Mouse (Mus musculus): Measurements from ENCODE around the gene Fut4. TPM values are rescaled to one million over a fixed set of nuclear protein-coding genes. Genes with fewer than 3 reads are reported as not detected.

Gene Fut4
- polyA plus RNA-seq, 1 experiment from 2014 or later: 1.9 TPM

GRCm38 (mm10) chr9:14764765-14765164 is 12.6 kb upstream of the Fut4 start:
- ATAC-seq (replicated peaks; ENCODE audit: low FRiP score) (no peak; the same call in 1 of the 2 replicates), DNase-seq (ENCODE audit: low spot score) (peak; percentile 64)
- Histone ChIP-seq H3K9me3 (ENCODE audit: control insufficient read depth, low read length) (no peaks in the 10 kb centered on the region), H3K4me1 (replicated peaks; ENCODE audit: control insufficient read depth, insufficient read depth, low read length) (no peaks in the 10 kb centered on the region), H3K36me3 (ENCODE audit: control insufficient read depth, insufficient read depth, low read length) (no peaks in the 10 kb centered on the region), H3K4me3 (ENCODE audit: low read depth, low read length) (no peak overlapping the region), H3K27me3 (ENCODE audit: control insufficient read depth, insufficient read depth, low read length) (no peaks in the 10 kb centered on the region), H3K4me2 (ENCODE audit: low read depth, low read length, severe bottlenecking) (no peak overlapping the region), H3K9ac (ENCODE audit: low read length) (no peak overlapping the region), H3K27ac (ENCODE audit: low read depth, low read length) (no peak overlapping the region)
- 31% methylated on average over 7 of the region's 7 CpGs for WGBS

GRCm38 (mm10) chr9:14759261-14759660 is 7.1 kb upstream of the Fut4 start:
- H3K27me3 ChIP-seq (ENCODE audit: control insufficient read depth, insufficient read depth, low read length): no peaks in the 10 kb centered on the region
- no peaks in the 10 kb centered on the region for H3K36me3 ChIP-seq (ENCODE audit: control insufficient read depth, insufficient read depth, low read length)
- H3K27ac ChIP-seq (ENCODE audit: low read depth, low read length): no peak overlapping the region
- H3K9me3 ChIP-seq (ENCODE audit: control insufficient read depth, low read length): no peaks in the 10 kb centered on the region
- ATAC-seq (replicated peaks; ENCODE audit: low FRiP score) (no peak), DNase-seq (ENCODE audit: low spot score) (no peak)
- H3K4me3 ChIP-seq (ENCODE audit: low read depth, low read length): no peak overlapping the region
- H3K9ac ChIP-seq (ENCODE audit: low read length): no peak overlapping the region
- no peak overlapping the region for H3K4me2 ChIP-seq (ENCODE audit: low read depth, low read length, severe bottlenecking)
- H3K4me1 ChIP-seq (replicated peaks; ENCODE audit: control insufficient read depth, insufficient read depth, low read length): no peaks in the 10 kb centered on the region

GRCm38 (mm10) chr9:14758590-14758989 is 6.4 kb upstream of the Fut4 start:
- WGBS: 78% methylated on average over 7 of the region's 7 CpGs
- Histone ChIP-seq H3K9me3 (ENCODE audit: control insufficient read depth, low read length) (no peaks in the 10 kb centered on the region), H3K4me2 (ENCODE audit: low read depth, low read length, severe bottlenecking) (no peak overlapping the region), H3K4me3 (ENCODE audit: low read depth, low read length) (no peak overlapping the region), H3K9ac (ENCODE audit: low read length) (no peak overlapping the region), H3K27ac (ENCODE audit: low read depth, low read length) (no peak overlapping the region), H3K27me3 (ENCODE audit: control insufficient read depth, insufficient read depth, low read length) (no peaks in the 10 kb centered on the region), H3K36me3 (ENCODE audit: control insufficient read depth, insufficient read depth, low read length) (no peaks in the 10 kb centered on the region), H3K4me1 (replicated peaks; ENCODE audit: control insufficient read depth, insufficient read depth, low read length) (no peaks in the 10 kb centered on the region)
- DNase-seq (ENCODE audit: low spot score) (no peak), ATAC-seq (replicated peaks; ENCODE audit: low FRiP score) (no peak)

- 85% methylated on average over 3 of the region's 3 CpGs for WGBS
- H3K27ac ChIP-seq (ENCODE audit: low read depth, low read length): no peak overlapping the region
- H3K4me1 ChIP-seq (replicated peaks; ENCODE audit: control insufficient read depth, insufficient read depth, low read length): peaks cover 5% of the 10 kb centered on the region; the same call in 1 of the 2 replicates
- ATAC-seq (replicated peaks; ENCODE audit: low FRiP score) (no peak), DNase-seq (ENCODE audit: low spot score) (peak; percentile 20)
- peaks cover 12% of the 10 kb centered on the region for H3K27me3 ChIP-seq (ENCODE audit: control insufficient read depth, insufficient read depth, low read length)
- H3K9me3 ChIP-seq (ENCODE audit: control insufficient read depth, low read length): no peaks in the 10 kb centered on the region
- H3K9ac ChIP-seq (ENCODE audit: low read length): no peak overlapping the region
- no peaks in the 10 kb centered on the region for H3K36me3 ChIP-seq (ENCODE audit: control insufficient read depth, insufficient read depth, low read length)
- no peak overlapping the region for H3K4me3 ChIP-seq (ENCODE audit: low read depth, low read length)
- no peak overlapping the region for H3K4me2 ChIP-seq (ENCODE audit: low read depth, low read length, severe bottlenecking)
These were observed 2.3 kb upstream of the Fut4 start for GRCm38 (mm10) chr9:14754469-14754868.

DNA sequence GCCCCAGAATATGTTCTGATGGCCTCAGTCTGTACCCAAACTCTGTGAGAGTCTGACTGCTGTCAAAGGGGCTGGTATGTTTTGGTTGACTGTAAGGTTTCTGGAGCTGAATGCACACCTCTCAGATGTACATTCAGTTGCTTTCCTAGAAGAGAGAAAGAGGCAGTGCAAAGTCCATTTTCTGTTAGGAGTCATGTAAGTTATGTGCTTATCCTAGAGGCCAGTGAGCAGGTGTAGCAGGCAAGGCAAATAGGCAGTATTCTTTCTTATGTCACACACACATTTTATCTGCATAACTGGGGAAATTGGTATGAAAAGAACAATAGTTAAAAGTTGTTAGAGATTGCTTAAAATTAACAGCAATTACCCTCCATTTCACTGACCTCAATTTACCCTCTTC is 1.8 kb upstream of the Fut4 start:
- Histone ChIP-seq H3K27me3 (ENCODE audit: control insufficient read depth, insufficient read depth, low read length) (peaks cover 12% of the 10 kb centered on the region), H3K4me3 (ENCODE audit: low read depth, low read length) (no peak overlapping the region), H3K27ac (ENCODE audit: low read depth, low read length) (no peak overlapping the region), H3K36me3 (ENCODE audit: control insufficient read depth, insufficient read depth, low read length) (no peaks in the 10 kb centered on the region), H3K4me1 (replicated peaks; ENCODE audit: control insufficient read depth, insufficient read depth, low read length) (peaks cover 5% of the 10 kb centered on the region; the same call in 1 of the 2 replicates), H3K4me2 (ENCODE audit: low read depth, low read length, severe bottlenecking) (no peak overlapping the region), H3K9ac (ENCODE audit: low read length) (no peak overlapping the region), H3K9me3 (ENCODE audit: control insufficient read depth, low read length) (no peaks in the 10 kb centered on the region)
- no peak for DNase-seq (ENCODE audit: low spot score)
- ATAC-seq (replicated peaks; ENCODE audit: low FRiP score): no peak

GRCm38 (mm10) chr9:14751503-14752000 is 641 bp downstream of the Fut4 start:
- Histone ChIP-seq H3K27me3 (ENCODE audit: control insufficient read depth, insufficient read depth, low read length) (peaks cover 12% of the 10 kb centered on the region), H3K4me3 (ENCODE audit: low read depth, low read length) (peak overlapping the region; percentile 51), H3K9me3 (ENCODE audit: control insufficient read depth, low read length) (no peaks in the 10 kb centered on the region), H3K4me2 (ENCODE audit: low read depth, low read length, severe bottlenecking) (peak overlapping the region; percentile 95), H3K36me3 (ENCODE audit: control insufficient read depth, insufficient read depth, low read length) (no peaks in the 10 kb centered on the region), H3K9ac (ENCODE audit: low read length) (peak overlapping the region; percentile 56), H3K27ac (ENCODE audit: low read depth, low read length) (no peak overlapping the region), H3K4me1 (replicated peaks; ENCODE audit: control insufficient read depth, insufficient read depth, low read length) (peaks cover 5% of the 10 kb centered on the region; the same call in 1 of the 2 replicates)
- DNase-seq (ENCODE audit: low spot score) (peak; percentile 70), ATAC-seq (replicated peaks; ENCODE audit: low FRiP score) (peak; percentile 79)
- WGBS: under 1% methylated on average over 49 of the region's 50 CpGs

DNA sequence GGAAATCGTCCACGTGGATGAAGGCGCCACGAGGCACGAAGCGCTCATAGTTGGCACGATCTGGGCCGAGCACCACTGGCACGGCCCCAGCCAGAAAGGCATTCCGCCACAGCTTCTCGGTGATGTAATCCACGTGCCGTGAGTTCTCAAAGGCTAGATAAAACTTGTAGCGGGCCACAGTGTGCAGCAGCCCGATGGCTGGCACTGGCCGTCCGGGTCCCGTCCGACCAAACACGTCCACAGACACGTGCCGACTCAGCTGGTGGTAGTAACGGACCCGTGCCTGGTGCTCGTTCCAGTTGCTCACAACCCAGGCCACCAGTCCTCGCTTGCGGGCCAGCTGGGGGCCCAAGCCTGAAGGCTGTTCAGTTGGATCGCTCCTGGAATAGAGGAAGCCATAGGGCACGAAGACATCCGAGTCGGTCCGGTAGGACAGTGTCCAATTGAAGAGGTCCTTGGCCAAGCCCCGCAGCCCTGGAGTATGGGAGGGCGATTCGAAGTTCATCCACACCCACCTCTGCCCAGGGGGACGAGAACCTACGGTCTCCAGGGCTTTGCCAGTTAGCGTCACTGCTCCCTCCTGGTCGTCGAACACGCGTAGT is 1.2 kb downstream of the Fut4 start:
- Histone ChIP-seq H3K4me2 (ENCODE audit: low read depth, low read length, severe bottlenecking) (peak overlapping the region; percentile 95), H3K4me1 (replicated peaks; ENCODE audit: control insufficient read depth, insufficient read depth, low read length) (peaks cover 5% of the 10 kb centered on the region; the same call in 1 of the 2 replicates), H3K27me3 (ENCODE audit: control insufficient read depth, insufficient read depth, low read length) (peaks cover 12% of the 10 kb centered on the region), H3K36me3 (ENCODE audit: control insufficient read depth, insufficient read depth, low read length) (no peaks in the 10 kb centered on the region), H3K9ac (ENCODE audit: low read length) (peak overlapping the region; percentile 56), H3K27ac (ENCODE audit: low read depth, low read length) (no peak overlapping the region), H3K4me3 (ENCODE audit: low read depth, low read length) (peak overlapping the region; percentile 51), H3K9me3 (ENCODE audit: control insufficient read depth, low read length) (no peaks in the 10 kb centered on the region)
- ATAC-seq (replicated peaks; ENCODE audit: low FRiP score) (peak; percentile 36), DNase-seq (ENCODE audit: low spot score) (peak; percentile 56)
- 56% methylated on average over 42 of the region's 42 CpGs for WGBS

GRCm38 (mm10) chr9:14740151-14740924 is 11.9 kb downstream of the Fut4 start, which contains the start of gene Piwil4:
TSS of gene Piwil4 (minus strand) at chr9:14740733.
- H3K9ac ChIP-seq (ENCODE audit: low read length): no peak within 1 kb of the TSS
- DNase-seq (ENCODE audit: low spot score) (no peak), ATAC-seq (replicated peaks; ENCODE audit: low FRiP score) (no peak)
- no peaks in the 10 kb centered on the region for H3K36me3 ChIP-seq (ENCODE audit: control insufficient read depth, insufficient read depth, low read length)
- 88% methylated on average over 19 of the region's 19 CpGs for WGBS
- H3K4me2 ChIP-seq (ENCODE audit: low read depth, low read length, severe bottlenecking): no peak within 1 kb of the TSS
- H3K9me3 ChIP-seq (ENCODE audit: control insufficient read depth, low read length): no peaks in the 10 kb centered on the region
- no peak within 1 kb of the TSS for H3K27ac ChIP-seq (ENCODE audit: low read depth, low read length)
- no peaks in the 10 kb centered on the region for H3K27me3 ChIP-seq (ENCODE audit: control insufficient read depth, insufficient read depth, low read length)
- H3K4me3 ChIP-seq (ENCODE audit: low read depth, low read length): no peak within 1 kb of the TSS
- no peaks in the 10 kb centered on the region for H3K4me1 ChIP-seq (replicated peaks; ENCODE audit: control insufficient read depth, insufficient read depth, low read length)

All from forebrain, embryonic 11.5 days (tissue).